Mouse (Mus musculus): ENCODE results near the gene 2010111I01Rik. TPM values are rescaled to one million over a fixed set of nuclear protein-coding genes. Genes with fewer than 3 reads are reported as not detected.

The 2010111I01Rik gene
- polyA plus RNA-seq, 1 experiment, result not detected

GRCm38 (mm10) chr13:63139463-63140226, 175.0 kb downstream of the 2010111I01Rik start:
- H3K4me1 ChIP-seq (ENCODE audit: control insufficient read depth, insufficient read depth, low read length), result no peaks in the 10 kb centered on the region
- WGBS, result 86% methylated on average over 10 of the region's 10 CpGs
- TF ChIP-seq POLR2A (IDR thresholded peaks at IDR 0.05; ENCODE audit: insufficient read depth, low read depth, low read length) (no peak), CTCF (IDR thresholded peaks at IDR 0.05; ENCODE audit: insufficient read depth, low read depth, low read length) (no peak)
- no peak overlapping the region for H3K4me3 ChIP-seq (ENCODE audit: insufficient read depth, low read depth, low read length)
- H3K27ac ChIP-seq (ENCODE audit: insufficient read depth, low read depth, low read length), result no peak overlapping the region

GRCm38 (mm10) chr13:63140784-63141183, 176.1 kb downstream of the 2010111I01Rik start:
- Histone ChIP-seq H3K27ac (ENCODE audit: insufficient read depth, low read depth, low read length) (no peak overlapping the region), H3K4me1 (ENCODE audit: control insufficient read depth, insufficient read depth, low read length) (no peaks in the 10 kb centered on the region), H3K4me3 (ENCODE audit: insufficient read depth, low read depth, low read length) (no peak overlapping the region)
- TF ChIP-seq POLR2A (IDR thresholded peaks at IDR 0.05; ENCODE audit: insufficient read depth, low read depth, low read length) (no peak), CTCF (IDR thresholded peaks at IDR 0.05; ENCODE audit: insufficient read depth, low read depth, low read length) (no peak)
- WGBS, result 83% methylated on average over 6 of the region's 6 CpGs

GRCm38 (mm10) chr13:63141275-63141674, 176.6 kb downstream of the 2010111I01Rik start:
- Histone ChIP-seq H3K4me3 (ENCODE audit: insufficient read depth, low read depth, low read length) (no peak overlapping the region), H3K4me1 (ENCODE audit: control insufficient read depth, insufficient read depth, low read length) (no peaks in the 10 kb centered on the region), H3K27ac (ENCODE audit: insufficient read depth, low read depth, low read length) (no peak overlapping the region)
- TF ChIP-seq POLR2A (IDR thresholded peaks at IDR 0.05; ENCODE audit: insufficient read depth, low read depth, low read length) (no peak), CTCF (IDR thresholded peaks at IDR 0.05; ENCODE audit: insufficient read depth, low read depth, low read length) (no peak)

GRCm38 (mm10) chr13:63146604-63147188, 182.0 kb downstream of the 2010111I01Rik start:
- Histone ChIP-seq H3K4me3 (ENCODE audit: insufficient read depth, low read depth, low read length) (no peak overlapping the region), H3K4me1 (ENCODE audit: control insufficient read depth, insufficient read depth, low read length) (no peaks in the 10 kb centered on the region), H3K27ac (ENCODE audit: insufficient read depth, low read depth, low read length) (no peak overlapping the region)
- WGBS, result 54% methylated on average over 4 of the region's 4 CpGs
- TF ChIP-seq POLR2A (IDR thresholded peaks at IDR 0.05; ENCODE audit: insufficient read depth, low read depth, low read length), result no peak

- Histone ChIP-seq H3K27ac (ENCODE audit: insufficient read depth, low read depth, low read length) (no peak overlapping the region), H3K4me1 (ENCODE audit: control insufficient read depth, insufficient read depth, low read length) (no peaks in the 10 kb centered on the region), H3K4me3 (ENCODE audit: insufficient read depth, low read depth, low read length) (no peak overlapping the region)
- TF ChIP-seq CTCF (IDR thresholded peaks at IDR 0.05; ENCODE audit: insufficient read depth, low read depth, low read length) (no peak), POLR2A (IDR thresholded peaks at IDR 0.05; ENCODE audit: insufficient read depth, low read depth, low read length) (no peak)
- WGBS, result 83% methylated on average over 1 of the region's 1 CpGs
Measured at GRCm38 (mm10) chr13:63148157-63148556, 183.5 kb downstream of the 2010111I01Rik start.

- no peak overlapping the region for H3K4me3 ChIP-seq (ENCODE audit: insufficient read depth, low read depth, low read length)
- no peak overlapping the region for H3K27ac ChIP-seq (ENCODE audit: insufficient read depth, low read depth, low read length)
- 39% methylated on average over 2 of the region's 2 CpGs for WGBS
- H3K4me1 ChIP-seq (ENCODE audit: control insufficient read depth, insufficient read depth, low read length), result peaks cover 6% of the 10 kb centered on the region; the same call in 1 of the 2 replicates
- TF ChIP-seq POLR2A (IDR thresholded peaks at IDR 0.05; ENCODE audit: insufficient read depth, low read depth, low read length) (no peak), CTCF (IDR thresholded peaks at IDR 0.05; ENCODE audit: insufficient read depth, low read depth, low read length) (no peak)
Measured at GRCm38 (mm10) chr13:63150470-63151020, 185.9 kb downstream of the 2010111I01Rik start.

GRCm38 (mm10) chr13:63151028-63151738, 186.5 kb downstream of the 2010111I01Rik start:
- Histone ChIP-seq H3K4me1 (ENCODE audit: control insufficient read depth, insufficient read depth, low read length) (peaks cover 9% of the 10 kb centered on the region), H3K4me3 (ENCODE audit: insufficient read depth, low read depth, low read length) (no peak overlapping the region), H3K27ac (ENCODE audit: insufficient read depth, low read depth, low read length) (no peak overlapping the region)
- no peak for TF ChIP-seq CTCF (IDR thresholded peaks at IDR 0.05; ENCODE audit: insufficient read depth, low read depth, low read length)
- TF ChIP-seq POLR2A (IDR thresholded peaks at IDR 0.05; ENCODE audit: insufficient read depth, low read depth, low read length), result no peak
- WGBS, result 85% methylated on average over 9 of the region's 9 CpGs

- WGBS, result 99% methylated on average over 2 of the region's 3 CpGs
- H3K27ac ChIP-seq (ENCODE audit: insufficient read depth, low read depth, low read length), result no peak overlapping the region
- peaks cover 13% of the 10 kb centered on the region for H3K4me1 ChIP-seq (ENCODE audit: control insufficient read depth, insufficient read depth, low read length)
- no peak overlapping the region for H3K4me3 ChIP-seq (ENCODE audit: insufficient read depth, low read depth, low read length)
- TF ChIP-seq CTCF (IDR thresholded peaks at IDR 0.05; ENCODE audit: insufficient read depth, low read depth, low read length) (no peak), POLR2A (IDR thresholded peaks at IDR 0.05; ENCODE audit: insufficient read depth, low read depth, low read length) (no peak)
Measured at GRCm38 (mm10) chr13:63152498-63152897, 187.8 kb downstream of the 2010111I01Rik start.

GRCm38 (mm10) chr13:63153397-63153796, 188.7 kb downstream of the 2010111I01Rik start:
- Histone ChIP-seq H3K4me1 (ENCODE audit: control insufficient read depth, insufficient read depth, low read length) (peaks cover 13% of the 10 kb centered on the region), H3K4me3 (ENCODE audit: insufficient read depth, low read depth, low read length) (no peak overlapping the region), H3K27ac (ENCODE audit: insufficient read depth, low read depth, low read length) (no peak overlapping the region)
- 74% methylated on average over 2 of the region's 2 CpGs for WGBS
- no peak for TF ChIP-seq POLR2A (IDR thresholded peaks at IDR 0.05; ENCODE audit: insufficient read depth, low read depth, low read length)
- no peak for TF ChIP-seq CTCF (IDR thresholded peaks at IDR 0.05; ENCODE audit: insufficient read depth, low read depth, low read length)
